Mouse (Mus musculus) small intestine, adult 2 months (tissue): Measurements from ENCODE around the gene Esp23.

Source experiments
- CTCF ChIP-seq: fragments of 200-500 bp; IDR thresholded peaks from 2 replicates; pipeline ENCODE4 v1.5.1; 2012; ENCODE audit warnings: low read depth, mild to moderate bottlenecking, control low read depth, inconsistent platforms, low read length, moderate library complexity, mixed read lengths; ENCODE audit not compliant: insufficient replicate concordance, insufficient read length; ENCODE audit errors: extremely low read depth
- POLR2A ChIP-seq: fragments of 200-500 bp; IDR thresholded peaks from 2 replicates; pipeline ENCODE4 v1.6.1; 2012; ENCODE audit warnings: low read depth, mild to moderate bottlenecking, control low read depth, inconsistent platforms, low read length, moderate library complexity

DNA sequence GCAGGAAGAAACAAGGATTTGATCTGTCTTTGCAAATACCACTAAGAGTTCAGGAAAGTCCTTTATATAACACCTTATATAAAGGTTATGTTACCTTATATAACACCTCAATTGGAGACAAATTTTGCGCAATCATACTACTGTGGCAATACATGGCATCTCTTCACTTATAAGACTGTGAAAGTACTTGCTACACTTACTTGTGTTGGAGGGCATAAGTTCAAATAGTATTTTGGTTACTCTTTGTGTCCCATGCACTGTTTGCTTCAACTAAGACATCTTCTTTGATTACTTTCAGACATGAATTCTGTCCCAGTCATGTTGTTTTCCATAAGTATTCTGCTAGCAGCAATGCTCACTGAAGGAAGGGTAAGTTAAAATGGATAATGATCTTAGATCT lies 18.2 kb upstream of the Esp23 start, which contains the start of gene Esp22:
- TF ChIP-seq CTCF (no peak), POLR2A (no peak)
